Mouse (Mus musculus): ENCODE results near the gene Olfr312.

DNA sequence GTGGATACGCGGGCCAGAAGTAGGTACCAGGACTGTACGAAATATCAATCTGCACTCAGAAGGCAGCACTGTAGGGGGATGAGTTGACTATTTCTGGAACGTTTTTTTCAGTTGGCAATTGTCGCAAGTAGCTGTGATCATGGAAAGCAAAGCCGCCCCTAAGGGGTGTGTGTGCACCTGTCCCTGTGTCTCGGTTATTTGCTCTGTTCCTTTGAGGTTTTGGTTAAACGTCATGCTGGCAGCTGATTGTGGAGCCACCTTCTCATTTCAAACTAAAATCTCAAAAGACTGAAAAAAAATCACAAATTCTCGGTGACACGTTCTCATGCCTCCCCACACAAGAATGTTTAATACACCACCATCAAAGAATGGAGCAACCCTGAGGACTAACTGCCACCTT is 41.4 kb upstream of the Olfr312 start:
- TF ChIP-seq POLR2A (IDR thresholded peaks at IDR 0.05; ENCODE audit: insufficient read depth, low read depth, low read length), result no peak
- TF ChIP-seq EP300 (IDR thresholded peaks at IDR 0.05; ENCODE audit: insufficient read depth, low read depth, low read length), result no peak
